Mouse (Mus musculus): ENCODE measurements around the gene Tardbp.

- TF ChIP-seq MAX (IDR thresholded peaks at IDR 0.05; ENCODE audit: low read length) = peak; percentile 92
- TF ChIP-seq SIN3A (IDR thresholded peaks at IDR 0.05; ENCODE audit: low read length) = no peak; the same call in 1 of the 2 replicates
- TF ChIP-seq CTCF (IDR thresholded peaks at IDR 0.05 in 2 of 3, conservative IDR thresholded peaks at IDR 0.05 in 1 of 3; ENCODE audit: control insufficient read depth in 1 of 3, insufficient read depth in 1 of 3, low read depth in 2 of 3, low read length in 3 of 3, poor library complexity in 1 of 3, severe bottlenecking in 1 of 3) = no peak
- TF ChIP-seq BHLHE40 (IDR thresholded peaks at IDR 0.05; ENCODE audit: borderline replicate concordance, low read depth, low read length) = no peak
- TF ChIP-seq JUND (IDR thresholded peaks at IDR 0.05; ENCODE audit: low read depth, low read length) = no peak
- TF ChIP-seq POLR2A (IDR thresholded peaks at IDR 0.05; ENCODE audit: control insufficient read depth in 1 of 2, insufficient read depth in 1 of 2, low read depth in 1 of 2, low read length in 2 of 2, poor library complexity in 1 of 2) = peak; percentile 29 to 47; a peak in 3 of 4 replicates
- TF ChIP-seq MAZ (IDR thresholded peaks at IDR 0.05; ENCODE audit: low read depth, low read length) = no peak; the same call in 1 of the 2 replicates
- 0 out of 2 replicates have a peak, but pooled peaks have one; percentile 35 for TF ChIP-seq CHD1 (IDR thresholded peaks at IDR 0.05; ENCODE audit: low read depth, low read length)
- no peak for TF ChIP-seq USF2 (IDR thresholded peaks at IDR 0.05; ENCODE audit: borderline replicate concordance in 1 of 2, insufficient read depth in 1 of 2, low read depth in 1 of 2, low read length in 2 of 2)
- TF ChIP-seq E2F4 (IDR thresholded peaks at IDR 0.05; ENCODE audit: borderline replicate concordance, low read depth, low read length) = no peak
These were observed 35.0 kb downstream of the Tardbp start for GRCm38 (mm10) chr4:148591637-148592380.

Measured in MEL (cell line).